11 mouse cellular contexts compared by ENCODE assay signal in genomic region chr5:148383841-148384500, GRCm38 (mm10). TPM values are rescaled to one million over a fixed set of nuclear protein-coding genes. Genes with fewer than 3 reads are reported as not detected.
DNase-seq lines count a peak whose midpoint lies in the region; ATAC-seq lines count a peak whose summit lies in the region.
"Had no signal": no experiment of that assay in that cellular context is flagged by ENCODE, and none has a peak within 500 bp of the region (broad histone marks: within the 10 kb centered on the region; RNA-seq: fewer than 3 reads in every experiment).

No protein-coding gene starts in this region.

- peak; percentile 46 for DNase-seq in adrenal gland, adult 2 months
- no peak for DNase-seq in adrenal gland, adult 8-10 months
- no peak for DNase-seq in hindbrain, embryonic 10.5 days (ENCODE audit: low spot score)
- peak; percentile 46 for DNase-seq in 416B (ENCODE audit: low read depth)
- peak; percentile 17 for DNase-seq in kidney, adult 9 months
- no peak for DNase-seq in thymus, postnatal 0 days (ENCODE audit: low spot score)
- no peak for DNase-seq in frontal cortex, postnatal 10 days (ENCODE audit: low spot score in 2 of 2)
- DNase-seq: cerebellum, adult 9-10 months had no signal

- H3K4me2 ChIP-seq in hindbrain, embryonic 15.5 days = no peak overlapping the region
- H3K4me2 ChIP-seq: stomach, embryonic 15.5 days had no signal

- H3K27ac ChIP-seq in hindbrain, embryonic 15.5 days (replicated peaks) = 0 out of 2 replicates have a peak overlapping the region, but pooled peaks have one; percentile 4
- H3K27ac ChIP-seq in hindbrain, embryonic 10.5 days = no peak overlapping the region
- H3K27ac ChIP-seq: stomach, embryonic 15.5 days had no signal

- H3K9me3 ChIP-seq in hindbrain, embryonic 15.5 days = no peaks in the 10 kb centered on the region
- H3K9me3 ChIP-seq in hindbrain, embryonic 10.5 days = 0 out of 2 replicates have a peak, but pooled peaks cover 2% of the 10 kb centered on the region
- H3K9me3 ChIP-seq: stomach, embryonic 15.5 days had no signal

- WGBS in hindbrain, embryonic 15.5 days = 58% methylated on average over 14 of the region's 14 CpGs
- WGBS in hindbrain, embryonic 10.5 days = 78% methylated on average over 14 of the region's 14 CpGs

- H3K36me3 ChIP-seq in hindbrain, embryonic 15.5 days = no peaks in the 10 kb centered on the region
- H3K36me3 ChIP-seq in hindbrain, embryonic 10.5 days = peaks cover 7% of the 10 kb centered on the region
- H3K36me3 ChIP-seq: stomach, embryonic 15.5 days had no signal

- H3K9ac ChIP-seq in hindbrain, embryonic 15.5 days = no peak overlapping the region
- H3K9ac ChIP-seq: stomach, embryonic 15.5 days had no signal

- H3K4me1 ChIP-seq in hindbrain, embryonic 15.5 days (replicated peaks) = peaks cover 12% of the 10 kb centered on the region
- H3K4me1 ChIP-seq in hindbrain, embryonic 10.5 days (replicated peaks) = peaks cover 16% of the 10 kb centered on the region

- no peak overlapping the region for H3K4me3 ChIP-seq in hindbrain, embryonic 15.5 days
- no peak overlapping the region for H3K4me3 ChIP-seq in hindbrain, embryonic 10.5 days
- H3K4me3 ChIP-seq: erythroblast, embryonic 14.5 days; stomach, embryonic 15.5 days had no signal

- H3K27me3 ChIP-seq in hindbrain, embryonic 15.5 days = no peaks in the 10 kb centered on the region
- no peaks in the 10 kb centered on the region for H3K27me3 ChIP-seq in hindbrain, embryonic 10.5 days (ENCODE audit: insufficient read depth, poor library complexity, severe bottlenecking)
- H3K27me3 ChIP-seq: stomach, embryonic 15.5 days had no signal

- peak; percentile 25; the same call in 1 of the 2 replicates for ATAC-seq in hindbrain, embryonic 15.5 days (ENCODE audit: low FRiP score, low read depth)

RNA-seq across cellular contexts. Expression of gene Slc7a1, which starts 15.7 kb away (rescaled TPM):
- total RNA-seq in adrenal gland, adult 2 months (2021) = 10 to 100 TPM; 72.9 to 82.5 TPM
- 19.1 and 30.8 TPM in 2 replicates for polyA plus RNA-seq in adrenal gland, adult 2 months (2012; rRNA removed)
- total RNA-seq in adrenal gland, adult 8-10 months (2022) = 100 to 1,000 TPM in 2 of 4 experiments, 10 to 100 TPM in 2; 86.6 to 129 (median 106) TPM
- polyA plus RNA-seq in hindbrain, embryonic 15.5 days (2015; fragmentation: Nextera tagmentation; extraction: Ambion mirVana) = 45.9 and 48.5 TPM in 2 replicates
- polyA plus RNA-seq in hindbrain, embryonic 10.5 days (2016; fragmentation: Nextera tagmentation; extraction: Ambion mirVana) = 10.8 and 13.6 TPM in 2 replicates
- 15.5 and 16.5 TPM in 2 replicates for polyA plus RNA-seq in thymus, postnatal 0 days (2015; fragmentation: Nextera tagmentation; extraction: Ambion mirVana)

Comparison
In these comparisons a context has a peak if more than half of its experiments do, and no peak if none do; other contexts are left out.
1. DNase-seq: peak in adrenal gland, adult 2 months (single experiment), 416B (single experiment) and kidney, adult 9 months (single experiment); none in adrenal gland, adult 8-10 months (single experiment), hindbrain, embryonic 10.5 days (single experiment), thymus, postnatal 0 days (single experiment) and frontal cortex, postnatal 10 days (0 of 2).